Mouse (Mus musculus) bone marrow, adult 2 months (tissue): ENCODE results near the gene Fbp2.

ENCODE experiments used
- CTCF ChIP-seq: fragments of 200-500 bp; IDR thresholded peaks from 2 replicates; pipeline ENCODE4 v1.5.1; 2011; ENCODE audit warnings: low read length, control low read depth; ENCODE audit not compliant: control insufficient read depth, insufficient read depth
- POLR2A ChIP-seq: fragments of 200-500 bp; IDR thresholded peaks from 2 replicates; pipeline ENCODE4 v1.6.1; 2011; ENCODE audit warnings: low read depth, mild to moderate bottlenecking, control low read depth, low read length, borderline replicate concordance; ENCODE audit not compliant: control insufficient read depth

- TF ChIP-seq CTCF, result no peak
- no peak for TF ChIP-seq POLR2A
These were observed 39.9 kb upstream of the Fbp2 start for GRCm38 (mm10) chr13:62897927-62898646.
